Mouse (Mus musculus): ENCODE results near the gene Riox1. TPM values are rescaled to one million over a fixed set of nuclear protein-coding genes. Genes with fewer than 3 reads are reported as not detected.
A peak's percentile ranks its signal among the peaks of the same experiment; 100 is the strongest.

The Riox1 gene
- total RNA-seq, 1 experiment: 22.6 TPM

DNA sequence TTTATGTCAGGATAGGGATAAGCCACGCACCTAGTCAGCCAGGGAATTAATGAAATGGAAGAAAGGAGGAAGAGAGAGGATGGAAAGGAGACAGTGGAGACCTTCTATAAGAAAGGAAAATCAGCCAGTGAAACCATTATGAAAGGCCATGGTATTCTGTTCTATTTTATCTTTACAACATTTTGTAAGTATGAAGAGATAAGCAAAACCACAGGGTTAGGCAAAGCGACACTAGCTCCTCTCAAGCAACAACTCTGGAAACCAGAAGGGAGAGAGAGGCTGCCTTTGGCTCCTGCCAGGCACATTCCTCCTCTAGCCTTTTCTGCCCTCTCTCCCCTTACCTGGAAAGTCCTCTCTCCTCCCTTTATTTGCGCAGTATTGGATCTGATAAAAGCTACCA, 8.5 kb upstream of the Riox1 start:
- no peak overlapping the region for H3K27ac ChIP-seq (ENCODE audit: insufficient read depth, low read depth, low read length, poor library complexity, severe bottlenecking)
- H3K9me3 ChIP-seq (ENCODE audit: control insufficient read depth, insufficient read depth, low read depth, low read length): no peaks in the 10 kb centered on the region
- no peak overlapping the region for H3K4me3 ChIP-seq (ENCODE audit: insufficient read depth in 1 of 2, low read depth in 1 of 2, low read length in 2 of 2, poor library complexity in 1 of 2, severe bottlenecking in 1 of 2)
- no peaks in the 10 kb centered on the region for H3K4me1 ChIP-seq (ENCODE audit: control insufficient read depth in 2 of 2, insufficient read depth in 2 of 2, low read length in 2 of 2, poor library complexity in 1 of 2)
- H3K9ac ChIP-seq (ENCODE audit: insufficient read depth, low read depth, low read length, poor library complexity, severe bottlenecking): no peak overlapping the region
- TF ChIP-seq ZNF384 (IDR thresholded peaks at IDR 0.05; ENCODE audit: low read depth, low read length) (no peak), MAFK (IDR thresholded peaks at IDR 0.05; ENCODE audit: insufficient read depth, low read depth, low read length) (no peak), ZC3H11A (IDR thresholded peaks at IDR 0.05; ENCODE audit: borderline replicate concordance, low read depth, low read length) (no peak), HCFC1 (IDR thresholded peaks at IDR 0.05; ENCODE audit: borderline replicate concordance, insufficient read depth, low read length) (no peak)
- in situ Hi-C loops (cut with MboI; ENCODE audit: low sequenced_read_pairs in 2 of 2, unreplicated experiment in 2 of 2): no loop called here
- H3K36me3 ChIP-seq (ENCODE audit: control insufficient read depth, insufficient read depth, low read length, poor library complexity, severe bottlenecking): no peaks in the 10 kb centered on the region
- DNase-seq (ENCODE audit: low read depth, low spot score): no peak

DNA sequence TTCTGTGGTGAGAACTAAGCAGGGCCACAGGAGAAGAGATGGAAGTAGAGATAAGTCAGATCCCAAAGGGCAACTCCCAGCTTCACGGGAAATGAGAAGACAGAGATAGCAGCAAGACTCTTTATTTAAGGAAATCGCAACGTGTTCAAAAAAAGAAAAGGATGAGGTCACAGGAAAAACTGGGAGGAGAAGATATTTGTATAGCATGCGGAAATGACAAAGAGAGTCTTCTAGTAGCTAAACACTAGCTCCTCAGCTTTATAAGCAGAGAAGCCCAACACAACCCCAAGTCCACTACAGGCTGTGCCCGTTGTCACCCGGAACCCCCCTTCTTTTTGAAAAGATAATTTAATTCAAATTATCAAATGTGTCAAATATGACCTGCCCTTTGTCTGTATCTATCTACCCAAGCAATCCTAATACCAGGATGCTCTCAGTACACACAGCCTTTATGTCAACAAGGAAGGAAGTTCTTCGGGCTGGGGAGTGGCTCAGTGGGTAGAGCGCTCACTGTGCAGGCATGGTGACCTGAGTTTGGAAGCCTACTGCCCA, 3.1 kb upstream of the Riox1 start:
- Histone ChIP-seq H3K27ac (ENCODE audit: insufficient read depth, low read depth, low read length, poor library complexity, severe bottlenecking) (no peak overlapping the region), H3K9ac (ENCODE audit: insufficient read depth, low read depth, low read length, poor library complexity, severe bottlenecking) (no peak overlapping the region), H3K4me1 (ENCODE audit: control insufficient read depth in 2 of 2, insufficient read depth in 2 of 2, low read length in 2 of 2, poor library complexity in 1 of 2) (peaks cover 0 to 6% of the 10 kb centered on the region in 2 experiments; a peak in 2 of 4 replicates), H3K4me3 (ENCODE audit: insufficient read depth in 1 of 2, low read depth in 1 of 2, low read length in 2 of 2, poor library complexity in 1 of 2, severe bottlenecking in 1 of 2) (no peak overlapping the region), H3K36me3 (ENCODE audit: control insufficient read depth, insufficient read depth, low read length, poor library complexity, severe bottlenecking) (peaks cover 10% of the 10 kb centered on the region), H3K9me3 (ENCODE audit: control insufficient read depth, insufficient read depth, low read depth, low read length) (no peaks in the 10 kb centered on the region)
- DNase-seq (ENCODE audit: low read depth, low spot score): no peak
- TF ChIP-seq MAFK (IDR thresholded peaks at IDR 0.05; ENCODE audit: insufficient read depth, low read depth, low read length): no peak
- TF ChIP-seq CHD2 (IDR thresholded peaks at IDR 0.05; ENCODE audit: low read depth, low read length): no peak
- no peak for TF ChIP-seq HCFC1 (IDR thresholded peaks at IDR 0.05; ENCODE audit: borderline replicate concordance, insufficient read depth, low read length)
- in situ Hi-C loops (cut with MboI; ENCODE audit: low sequenced_read_pairs in 2 of 2, unreplicated experiment in 2 of 2): no loop called here

- no peak overlapping the region for H3K4me3 ChIP-seq (ENCODE audit: insufficient read depth in 1 of 2, low read depth in 1 of 2, low read length in 2 of 2, poor library complexity in 1 of 2, severe bottlenecking in 1 of 2)
- no peak overlapping the region for H3K9ac ChIP-seq (ENCODE audit: insufficient read depth, low read depth, low read length, poor library complexity, severe bottlenecking)
- H3K9me3 ChIP-seq (ENCODE audit: control insufficient read depth, insufficient read depth, low read depth, low read length): no peaks in the 10 kb centered on the region
- no peak for DNase-seq (ENCODE audit: low read depth, low spot score)
- H3K36me3 ChIP-seq (ENCODE audit: control insufficient read depth, insufficient read depth, low read length, poor library complexity, severe bottlenecking): peaks cover 14% of the 10 kb centered on the region
- in situ Hi-C loops (cut with MboI; ENCODE audit: low sequenced_read_pairs in 2 of 2, unreplicated experiment in 2 of 2): no loop called here
- no peak overlapping the region for H3K27ac ChIP-seq (ENCODE audit: insufficient read depth, low read depth, low read length, poor library complexity, severe bottlenecking)
- TF ChIP-seq CHD2 (IDR thresholded peaks at IDR 0.05; ENCODE audit: low read depth, low read length) (no peak), HCFC1 (IDR thresholded peaks at IDR 0.05; ENCODE audit: borderline replicate concordance, insufficient read depth, low read length) (no peak), ZC3H11A (IDR thresholded peaks at IDR 0.05; ENCODE audit: borderline replicate concordance, low read depth, low read length) (no peak), MAFK (IDR thresholded peaks at IDR 0.05; ENCODE audit: insufficient read depth, low read depth, low read length) (no peak), ZNF384 (IDR thresholded peaks at IDR 0.05; ENCODE audit: low read depth, low read length) (no peak)
- peaks cover 0 to 11% of the 10 kb centered on the region in 2 experiments; a peak in 2 of 4 replicates for H3K4me1 ChIP-seq (ENCODE audit: control insufficient read depth in 2 of 2, insufficient read depth in 2 of 2, low read length in 2 of 2, poor library complexity in 1 of 2)
Measured at GRCm38 (mm10) chr12:83949043-83949442, 1.4 kb upstream of the Riox1 start.

GRCm38 (mm10) chr12:83949776-83950492, 474 bp upstream of the Riox1 start:
- in situ Hi-C loops (cut with MboI; ENCODE audit: low sequenced_read_pairs in 2 of 2, unreplicated experiment in 2 of 2): no loop called here
- Histone ChIP-seq H3K27ac (ENCODE audit: insufficient read depth, low read depth, low read length, poor library complexity, severe bottlenecking) (no peak overlapping the region), H3K36me3 (ENCODE audit: control insufficient read depth, insufficient read depth, low read length, poor library complexity, severe bottlenecking) (peaks cover 14% of the 10 kb centered on the region), H3K4me3 (ENCODE audit: insufficient read depth in 1 of 2, low read depth in 1 of 2, low read length in 2 of 2, poor library complexity in 1 of 2, severe bottlenecking in 1 of 2) (peak overlapping the region; percentile 77 to 96; a peak in 3 of 4 replicates), H3K4me1 (ENCODE audit: control insufficient read depth in 2 of 2, insufficient read depth in 2 of 2, low read length in 2 of 2, poor library complexity in 1 of 2) (peaks cover 0 to 11% of the 10 kb centered on the region in 2 experiments; a peak in 2 of 4 replicates), H3K9me3 (ENCODE audit: control insufficient read depth, insufficient read depth, low read depth, low read length) (no peaks in the 10 kb centered on the region), H3K9ac (ENCODE audit: insufficient read depth, low read depth, low read length, poor library complexity, severe bottlenecking) (no peak overlapping the region; the same call in 1 of the 2 replicates)
- DNase-seq (ENCODE audit: low read depth, low spot score): no peak
- no peak for TF ChIP-seq MAFK (IDR thresholded peaks at IDR 0.05; ENCODE audit: insufficient read depth, low read depth, low read length)
- TF ChIP-seq ZNF384 (IDR thresholded peaks at IDR 0.05; ENCODE audit: low read depth, low read length): no peak
- no peak for TF ChIP-seq HCFC1 (IDR thresholded peaks at IDR 0.05; ENCODE audit: borderline replicate concordance, insufficient read depth, low read length)
- no peak for TF ChIP-seq CHD2 (IDR thresholded peaks at IDR 0.05; ENCODE audit: low read depth, low read length)
- TF ChIP-seq ZC3H11A (IDR thresholded peaks at IDR 0.05; ENCODE audit: borderline replicate concordance, low read depth, low read length): no peak
